In genomic region chr2:83621511-83621910, GRCm38 (mm10) we compare ENCODE assay signal across 13 mouse cellular contexts. TPM values are rescaled to one million over a fixed set of nuclear protein-coding genes. Genes with fewer than 3 reads are reported as not detected.
DNase-seq lines count a peak whose midpoint lies in the region.
"Had no signal": no experiment of that assay in that cellular context is flagged by ENCODE, and none has a peak within 500 bp of the region (broad histone marks: within the 10 kb centered on the region; RNA-seq: fewer than 3 reads in every experiment).

No protein-coding gene starts in this region.

- peak; percentile 32 for DNase-seq in adrenal gland, postnatal 14 days
- DNase-seq in adrenal gland, postnatal 4 days (ENCODE audit: low spot score in 2 of 2), result no peak
- DNase-seq in heart, adult 18-20 months, result peak; percentile 19 to 20
- DNase-seq in heart, adult 8-10 months (ENCODE audit: low spot score), result no peak
- peak; percentile 70 for DNase-seq in A20 (ENCODE audit: low read depth, low spot score)
- no peak for DNase-seq in cerebellum, adult 11-12 months
- DNase-seq: B cell, adult 2 months; cerebellum, adult 11 months; cerebellum, adult 9-10 months; cerebellum, postnatal 25 days; gastrocnemius, postnatal 10 days; kidney, adult 11 months; kidney, adult 9 months had no signal

RNA-seq across cellular contexts. Expression of gene Zc3h15, which starts 22.7 kb away (rescaled TPM):
- 94.0 and 102 TPM in 2 replicates for total RNA-seq in adrenal gland, postnatal 14 days (2021)
- total RNA-seq in adrenal gland, postnatal 4 days (2021), result 100 to 1,000 TPM in 1 of 2 experiments, 10 to 100 TPM in 1; 95.3 to 103 TPM
- 10 to 100 TPM; 56.8 to 60.7 TPM for total RNA-seq in heart, adult 18-20 months (2021)
- total RNA-seq in heart, adult 8-10 months (2022), result 10 to 100 TPM; 48.8 to 54.2 (median 52.4) TPM

Comparison
In these comparisons a context has a peak if more than half of its experiments do, and no peak if none do; other contexts are left out.
1. DNase-seq: peak in adrenal gland, postnatal 14 days (single experiment), heart, adult 18-20 months (2 of 2) and A20 (single experiment); none in adrenal gland, postnatal 4 days (0 of 2), heart, adult 8-10 months (single experiment) and cerebellum, adult 11-12 months (single experiment).